Comparison of ENCODE assay signal across 34 mouse cellular contexts in genomic region chr19:46096396-46096795, GRCm38 (mm10). TPM values are rescaled to one million over a fixed set of nuclear protein-coding genes. Genes with fewer than 3 reads are reported as not detected.
"Had no signal": no experiment of that assay in that cellular context is flagged by ENCODE, and none has a peak within 500 bp of the region (broad histone marks: within the 10 kb centered on the region; RNA-seq: fewer than 3 reads in every experiment).

No protein-coding gene starts in this region.

- H3K27ac ChIP-seq: embryonic facial prominence, embryonic 10.5 days; embryonic facial prominence, embryonic 12.5 days; embryonic facial prominence, embryonic 13.5 days; embryonic facial prominence, embryonic 15.5 days; forebrain, embryonic 10.5 days; forebrain, embryonic 12.5 days; forebrain, embryonic 13.5 days; forebrain, embryonic 15.5 days; gastrocnemius, adult 2 months had no signal

- H3K36me3 ChIP-seq: embryonic facial prominence, embryonic 10.5 days; embryonic facial prominence, embryonic 12.5 days; embryonic facial prominence, embryonic 13.5 days; embryonic facial prominence, embryonic 15.5 days; forebrain, embryonic 10.5 days; forebrain, embryonic 12.5 days; forebrain, embryonic 15.5 days had no signal

- H3K27me3 ChIP-seq: embryonic facial prominence, embryonic 12.5 days; embryonic facial prominence, embryonic 13.5 days; embryonic facial prominence, embryonic 15.5 days; forebrain, embryonic 12.5 days; forebrain, embryonic 13.5 days; forebrain, embryonic 15.5 days had no signal

- H3K9me3 ChIP-seq: embryonic facial prominence, embryonic 10.5 days; embryonic facial prominence, embryonic 12.5 days; embryonic facial prominence, embryonic 13.5 days; embryonic facial prominence, embryonic 15.5 days; forebrain, embryonic 12.5 days; forebrain, embryonic 15.5 days had no signal

- H3K4me1 ChIP-seq: embryonic facial prominence, embryonic 10.5 days; embryonic facial prominence, embryonic 12.5 days; embryonic facial prominence, embryonic 13.5 days; embryonic facial prominence, embryonic 15.5 days; forebrain, embryonic 10.5 days; forebrain, embryonic 12.5 days; forebrain, embryonic 13.5 days; forebrain, embryonic 15.5 days had no signal

- H3K9ac ChIP-seq: embryonic facial prominence, embryonic 12.5 days; embryonic facial prominence, embryonic 13.5 days; embryonic facial prominence, embryonic 15.5 days; forebrain, embryonic 12.5 days; forebrain, embryonic 13.5 days; forebrain, embryonic 15.5 days; forebrain, postnatal 0 days had no signal

- H3K4me2 ChIP-seq: embryonic facial prominence, embryonic 12.5 days; embryonic facial prominence, embryonic 13.5 days; embryonic facial prominence, embryonic 15.5 days; forebrain, embryonic 12.5 days; forebrain, embryonic 13.5 days; forebrain, embryonic 15.5 days had no signal

- DNase-seq: cerebellum, adult 2 months; cerebellum, adult 8-10 months; cerebellum, adult 9-10 months; cerebellum, adult 9-11 months; cerebellum, postnatal 10 days; cerebellum, postnatal 14 days; cerebellum, postnatal 25 days; cerebellum, postnatal 36 days; embryo, embryonic 11 days; forebrain, postnatal 0 days; gastrocnemius, adult 2 months; gastrocnemius, postnatal 10 days; gastrocnemius, postnatal 14 days; gastrocnemius, postnatal 25 days; gastrocnemius, postnatal 36 days; heart, adult 18-20 months had no signal

- ATAC-seq: forebrain, embryonic 13.5 days; forebrain, embryonic 14.5 days; forebrain, embryonic 15.5 days; forebrain, embryonic 16.5 days; forebrain, postnatal 0 days had no signal

- H3K4me3 ChIP-seq: embryonic facial prominence, embryonic 10.5 days; embryonic facial prominence, embryonic 12.5 days; embryonic facial prominence, embryonic 13.5 days; embryonic facial prominence, embryonic 15.5 days; erythroblast, embryonic 14.5 days; forebrain, embryonic 10.5 days; forebrain, embryonic 12.5 days; forebrain, embryonic 13.5 days; forebrain, embryonic 15.5 days; gastrocnemius, adult 2 months had no signal

RNA-seq across cellular contexts. Expression of gene Elovl3, which starts 35.3 kb away (rescaled TPM):
- total RNA-seq: common myeloid progenitor, adult 5-6 weeks; forebrain, postnatal 0 days; gastrocnemius, adult 2 months; gastrocnemius, adult 8-10 months; gastrocnemius, postnatal 10 days; gastrocnemius, postnatal 14 days; gastrocnemius, postnatal 25 days; gastrocnemius, postnatal 36 days; gastrocnemius, postnatal 4 days; granulocyte monocyte progenitor cell, adult 5-6 weeks had no signal
- polyA plus RNA-seq: cerebellum, adult 2 months; cortical plate, adult 2 months; embryonic facial prominence, embryonic 10.5 days; erythroblast, embryonic 14.5 days; forebrain, embryonic 12.5 days; forebrain, embryonic 13.5 days; forebrain, embryonic 14.5 days; forebrain, embryonic 15.5 days; forebrain, embryonic 16.5 days; frontal cortex, adult 2 months had no signal

RNA-seq across cellular contexts. Expression of gene Pitx3, which starts 51.7 kb away (rescaled TPM):
- total RNA-seq: common myeloid progenitor, adult 5-6 weeks; forebrain, postnatal 0 days; granulocyte monocyte progenitor cell, adult 5-6 weeks had no signal
- polyA plus RNA-seq: erythroblast, embryonic 14.5 days; forebrain, embryonic 11.5 days; forebrain, embryonic 13.5 days; forebrain, embryonic 14.5 days; forebrain, embryonic 15.5 days; forebrain, embryonic 16.5 days had no signal
